Mouse (Mus musculus) stomach, embryonic 14.5 days (tissue): ENCODE results near the gene Jmjd1c. TPM values are rescaled to one million over a fixed set of nuclear protein-coding genes. Genes with fewer than 3 reads are reported as not detected.

ENCODE experiments used
- ATAC-seq: fragments of 200-750 bp; cut with Nextera tagmentation; 2 replicates; pipeline ENCODE4 v1.8.0; 2017; ENCODE audit warnings: low read depth, moderate TSS enrichment; ENCODE audit not compliant: insufficient number of reproducible peaks, insufficient read depth, low FRiP score
- H3K27ac ChIP-seq: fragments of 300-500 bp; sonication (generic); 2 replicates; pipeline ENCODE4 v1.5.1; 2014; ENCODE audit warnings: mild to moderate bottlenecking, low read length, moderate library complexity, mixed read lengths
- H3K27me3 ChIP-seq: fragments of 300-500 bp; sonication (generic); 2 replicates; pipeline ENCODE4 v1.6.1; 2014; ENCODE audit warnings: low read length, control low read depth, mixed read lengths; ENCODE audit not compliant: control insufficient read depth, insufficient read depth
- H3K36me3 ChIP-seq: fragments of 300-500 bp; sonication (generic); 2 replicates; pipeline ENCODE4 v1.6.1; 2014; ENCODE audit warnings: mild to moderate bottlenecking, control low read depth, low read length, moderate library complexity, mixed read lengths; ENCODE audit not compliant: control insufficient read depth, insufficient read depth
- H3K4me1 ChIP-seq: fragments of 300-500 bp; sonication (generic); 2 replicates; pipeline ENCODE4 v1.6.1; 2014; ENCODE audit warnings: low read length, control low read depth, mixed read lengths; ENCODE audit not compliant: control insufficient read depth, insufficient read depth
- H3K4me2 ChIP-seq: fragments of 300-500 bp; sonication (generic); replicated peaks from 2 replicates; pipeline ENCODE4 v1.6.1; 2014; ENCODE audit warnings: low read depth, low read length, control low read depth
- H3K4me3 ChIP-seq: fragments of 300-500 bp; sonication (generic); 2 replicates; pipeline ENCODE4 v1.5.1; 2014; ENCODE audit warnings: low read depth, low read length, control low read depth
- H3K9ac ChIP-seq: fragments of 300-500 bp; sonication (generic); replicated peaks from 2 replicates; pipeline ENCODE4 v1.6.1; 2014; ENCODE audit warnings: low read depth, mild to moderate bottlenecking, control low read depth, low read length, moderate library complexity, mixed read lengths
- H3K9me3 ChIP-seq: fragments of 300-500 bp; sonication (generic); 2 replicates; pipeline ENCODE4 v1.6.1; 2016; ENCODE audit warnings: low read depth, low read length, control low read depth; ENCODE audit not compliant: control insufficient read depth
- WGBS: fragments of 180-500 bp; shearing (Covaris S2); extraction: QIAGEN DNeasy Blood & Tissue Kit; methylation state at CpG from one replicate; pipeline ENCODE4 v1.1.7; 2014; 5-methylcytosine and 5-hydroxymethylcytosine counted together
- polyA plus RNA-seq: library from polyadenylated mRNA; unstranded; fragments of >200 nt; fragmentation: Nextera tagmentation; extraction: Ambion mirVana; gene quantifications from 2 replicates; pipeline ENCODE4 v1.2.1, GENCODE M21; 2014

Jmjd1c gene
- polyA plus RNA-seq, 1 experiment from 2014 or later = 58.2 TPM

DNA sequence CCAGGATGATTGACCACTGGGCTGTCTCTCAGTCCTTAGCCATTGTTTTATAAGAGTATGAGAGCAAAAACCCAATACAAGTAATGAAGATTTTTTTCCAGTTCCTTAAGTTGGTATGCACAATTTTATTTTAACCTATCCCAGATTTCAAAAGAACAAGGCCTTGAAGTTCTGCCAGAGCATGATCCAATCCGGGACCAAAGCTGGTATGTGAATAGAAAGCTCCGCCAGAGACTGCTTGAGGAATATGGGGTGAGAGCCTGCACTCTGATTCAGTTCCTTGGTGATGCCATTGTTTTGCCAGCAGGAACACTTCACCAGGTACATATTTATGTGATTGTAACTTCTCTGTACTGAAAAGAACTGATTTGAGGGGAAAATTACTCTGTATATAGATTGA, 153.6 kb downstream of the Jmjd1c start:
- H3K4me1 ChIP-seq = no peaks in the 10 kb centered on the region
- H3K9ac ChIP-seq = no peak overlapping the region
- ATAC-seq = no peak
- no peak overlapping the region for H3K27ac ChIP-seq
- H3K4me3 ChIP-seq = no peak overlapping the region
- peaks cover 40% of the 10 kb centered on the region for H3K36me3 ChIP-seq
- H3K27me3 ChIP-seq = no peaks in the 10 kb centered on the region
- 91% methylated on average over 2 of the region's 2 CpGs for WGBS
- H3K4me2 ChIP-seq = no peak overlapping the region
- no peaks in the 10 kb centered on the region for H3K9me3 ChIP-seq

DNA sequence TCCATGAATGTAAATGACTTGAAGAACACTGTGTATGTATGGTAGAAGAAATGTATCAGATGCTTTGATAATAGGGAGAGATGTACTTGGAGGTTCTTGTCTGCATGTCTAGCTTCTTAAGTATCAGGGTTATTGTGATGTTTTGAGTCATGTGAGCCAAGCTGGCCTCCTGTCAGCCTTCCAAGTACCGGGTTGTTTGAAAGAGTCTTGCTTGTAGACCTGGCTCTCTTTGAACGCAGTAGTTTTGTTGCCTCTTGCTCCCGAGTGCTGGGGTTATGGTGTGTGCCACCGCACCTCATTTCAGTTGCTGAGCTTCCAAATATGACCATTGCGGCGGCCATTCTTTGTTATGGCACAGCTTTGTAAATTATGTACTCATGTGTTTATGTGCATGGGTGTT, 154.9 kb downstream of the Jmjd1c start:
- H3K4me1 ChIP-seq = no peaks in the 10 kb centered on the region
- H3K27ac ChIP-seq = no peak overlapping the region
- no peak overlapping the region for H3K4me3 ChIP-seq
- H3K36me3 ChIP-seq = peaks cover 37% of the 10 kb centered on the region
- H3K9ac ChIP-seq = no peak overlapping the region
- ATAC-seq = no peak
- no peak overlapping the region for H3K4me2 ChIP-seq
- H3K27me3 ChIP-seq = no peaks in the 10 kb centered on the region
- WGBS = 97% methylated on average over 6 of the region's 6 CpGs
- no peaks in the 10 kb centered on the region for H3K9me3 ChIP-seq

GRCm38 (mm10) chr10:67252353-67252752, 156.4 kb downstream of the Jmjd1c start:
- no peak for ATAC-seq
- no peak overlapping the region for H3K27ac ChIP-seq

DNA sequence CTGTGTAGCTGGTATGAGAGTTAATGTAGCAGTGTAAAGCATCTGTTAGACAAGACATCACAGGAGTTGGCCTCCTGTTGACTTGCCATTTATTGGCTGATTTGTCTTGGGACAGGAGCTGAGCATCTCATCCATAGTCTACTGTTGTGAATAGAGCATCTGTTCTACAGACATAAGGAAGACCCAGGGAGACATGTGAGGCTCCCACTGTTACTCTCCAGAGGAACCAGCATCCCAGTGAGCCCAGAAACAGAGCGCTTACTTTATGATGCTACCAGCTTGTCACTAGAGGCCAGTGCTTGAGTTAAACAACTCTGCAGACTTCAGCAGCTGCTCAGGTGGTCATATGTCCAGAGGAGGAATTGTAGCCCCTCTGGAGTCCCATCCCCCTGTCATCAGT, 157.2 kb downstream of the Jmjd1c start:
- peaks cover 36% of the 10 kb centered on the region for H3K36me3 ChIP-seq
- ATAC-seq = no peak
- WGBS = 91% methylated on average over 1 of the region's 1 CpGs

More at GRCm38 (mm10) chr10:67252353-67252752, 156.4 kb downstream of the Jmjd1c start:
- Histone ChIP-seq H3K4me1 (no peaks in the 10 kb centered on the region), H3K36me3 (peaks cover 35% of the 10 kb centered on the region), H3K4me3 (no peak overlapping the region), H3K9me3 (no peaks in the 10 kb centered on the region), H3K9ac (no peak overlapping the region), H3K27me3 (no peaks in the 10 kb centered on the region), H3K4me2 (no peak overlapping the region)
- WGBS = 77% methylated on average over 5 of the region's 5 CpGs

DNA sequence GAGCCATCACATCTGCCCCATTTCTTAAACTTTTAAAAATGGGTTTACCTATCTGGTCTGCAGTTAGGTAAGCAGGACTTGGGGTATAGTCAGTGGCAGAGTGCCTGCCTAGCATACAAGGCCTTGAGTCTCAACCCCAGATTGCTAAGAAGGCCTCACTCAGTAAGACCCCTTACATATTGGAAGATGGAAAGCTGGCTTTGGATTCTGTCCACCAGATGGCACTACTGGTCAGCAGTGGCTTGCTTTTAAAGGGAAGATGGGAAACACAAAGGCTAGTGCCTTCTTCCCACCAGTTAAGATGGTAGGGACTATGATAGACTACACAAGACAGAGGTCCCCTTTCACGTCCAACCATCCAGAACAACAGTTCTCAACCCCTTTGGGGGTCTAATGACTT, 168.9 kb downstream of the Jmjd1c start:
- H3K4me1 ChIP-seq = no peaks in the 10 kb centered on the region
- H3K4me2 ChIP-seq = no peak overlapping the region
- H3K4me3 ChIP-seq = no peak overlapping the region
- H3K36me3 ChIP-seq = peaks cover 22% of the 10 kb centered on the region
- no peaks in the 10 kb centered on the region for H3K9me3 ChIP-seq
- no peak for ATAC-seq
- no peak overlapping the region for H3K9ac ChIP-seq
- H3K27ac ChIP-seq = no peak overlapping the region
- 52% methylated on average over 1 of the region's 1 CpGs for WGBS
- no peaks in the 10 kb centered on the region for H3K27me3 ChIP-seq

More for the DNA sequence above, 157.2 kb downstream of the Jmjd1c start:
- no peak overlapping the region for H3K9ac ChIP-seq
- H3K4me1 ChIP-seq = no peaks in the 10 kb centered on the region
- no peaks in the 10 kb centered on the region for H3K27me3 ChIP-seq
- H3K4me3 ChIP-seq = no peak overlapping the region
- no peak overlapping the region for H3K4me2 ChIP-seq
- H3K27ac ChIP-seq = no peak overlapping the region
- no peaks in the 10 kb centered on the region for H3K9me3 ChIP-seq

GRCm38 (mm10) chr10:67275916-67276315, 180.0 kb downstream of the Jmjd1c start:
- Histone ChIP-seq H3K9ac (no peak overlapping the region), H3K4me1 (no peaks in the 10 kb centered on the region), H3K4me2 (no peak overlapping the region), H3K36me3 (peaks cover 9% of the 10 kb centered on the region; the same call in 1 of the 2 replicates), H3K9me3 (no peaks in the 10 kb centered on the region), H3K27ac (no peak overlapping the region), H3K27me3 (no peaks in the 10 kb centered on the region), H3K4me3 (no peak overlapping the region)
- no peak for ATAC-seq

GRCm38 (mm10) chr10:67281852-67282251, 185.9 kb downstream of the Jmjd1c start:
- WGBS = 83% methylated on average over 8 of the region's 8 CpGs

GRCm38 (mm10) chr10:67282531-67282930, 186.6 kb downstream of the Jmjd1c start:
- peaks cover 12% of the 10 kb centered on the region; the same call in 1 of the 2 replicates for H3K4me1 ChIP-seq
- WGBS = 77% methylated on average over 2 of the region's 2 CpGs
- no peak for ATAC-seq
- H3K27ac ChIP-seq = no peak overlapping the region
- no peaks in the 10 kb centered on the region for H3K9me3 ChIP-seq
- H3K4me3 ChIP-seq = no peak overlapping the region
- no peaks in the 10 kb centered on the region for H3K36me3 ChIP-seq
- no peak overlapping the region for H3K9ac ChIP-seq
- no peaks in the 10 kb centered on the region for H3K27me3 ChIP-seq
- H3K4me2 ChIP-seq = no peak overlapping the region

More at GRCm38 (mm10) chr10:67281852-67282251, 185.9 kb downstream of the Jmjd1c start:
- Histone ChIP-seq H3K9me3 (no peaks in the 10 kb centered on the region), H3K27ac (no peak overlapping the region), H3K4me2 (no peak overlapping the region), H3K9ac (no peak overlapping the region), H3K4me1 (peaks cover 12% of the 10 kb centered on the region; the same call in 1 of the 2 replicates), H3K4me3 (no peak overlapping the region), H3K27me3 (no peaks in the 10 kb centered on the region), H3K36me3 (no peaks in the 10 kb centered on the region)
- ATAC-seq = no peak

GRCm38 (mm10) chr10:67283516-67283915, 187.6 kb downstream of the Jmjd1c start:
- no peak for ATAC-seq
- Histone ChIP-seq H3K4me1 (peaks cover 12% of the 10 kb centered on the region; the same call in 1 of the 2 replicates), H3K9ac (0 out of 2 replicates have a peak overlapping the region, but pooled peaks have one; percentile 2), H3K4me2 (peak overlapping the region; percentile 87; the same call in 1 of the 2 replicates), H3K27me3 (no peaks in the 10 kb centered on the region), H3K4me3 (peak overlapping the region; percentile 84), H3K27ac (no peak overlapping the region), H3K9me3 (no peaks in the 10 kb centered on the region), H3K36me3 (no peaks in the 10 kb centered on the region)
- WGBS = 82% methylated on average over 9 of the region's 9 CpGs
